Mouse (Mus musculus): ENCODE results near the gene 5031439G07Rik.

DNA sequence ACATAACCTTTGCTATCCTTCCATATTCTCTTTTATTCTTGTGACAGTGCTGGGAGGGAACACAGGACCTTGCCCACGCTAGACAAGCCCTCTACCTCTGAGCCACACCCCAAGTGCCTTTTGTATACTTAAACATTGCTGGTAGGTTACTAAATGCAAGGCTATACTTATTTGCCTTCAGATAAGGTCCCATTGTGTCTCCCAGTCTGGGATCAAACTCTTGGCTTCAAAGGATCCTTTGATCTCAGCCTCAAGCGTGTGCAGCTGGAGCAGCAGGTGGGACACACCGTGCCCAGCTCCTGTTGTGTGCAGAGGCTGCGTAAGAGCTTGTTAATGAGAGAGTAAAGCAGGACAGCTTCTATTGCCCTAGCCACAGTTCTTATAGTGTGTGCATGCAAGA, 39.4 kb upstream of the 5031439G07Rik start:
- TF ChIP-seq CTCF (IDR thresholded peaks at IDR 0.05; ENCODE audit: low read depth, low read length) = no peak
- no peak for TF ChIP-seq POLR2A (IDR thresholded peaks at IDR 0.05; ENCODE audit: insufficient read depth, low read length)
- no peak for TF ChIP-seq EP300 (IDR thresholded peaks at IDR 0.05; ENCODE audit: insufficient read depth, low read depth, low read length)

All from ES-Bruce4 (cell line).